Mouse (Mus musculus) stomach, embryonic 14.5 days (tissue): Measurements from ENCODE around the gene Exoc3l. TPM values are rescaled to one million over a fixed set of nuclear protein-coding genes. Genes with fewer than 3 reads are reported as not detected.
"Not testable (repeated sequence)": the region's sequence is repeated elsewhere in the genome, so short reads cannot be mapped to it uniquely, and the experiment has no call there.

Experiments used
- ATAC-seq: fragments of 200-750 bp; cut with Nextera tagmentation; 2 replicates; pipeline ENCODE4 v1.8.0; 2017; ENCODE audit warnings: low read depth, moderate TSS enrichment; ENCODE audit not compliant: insufficient number of reproducible peaks, insufficient read depth, low FRiP score
- H3K27ac ChIP-seq: fragments of 300-500 bp; sonication (generic); 2 replicates; pipeline ENCODE4 v1.5.1; 2014; ENCODE audit warnings: mild to moderate bottlenecking, low read length, moderate library complexity, mixed read lengths
- H3K27me3 ChIP-seq: fragments of 300-500 bp; sonication (generic); 2 replicates; pipeline ENCODE4 v1.6.1; 2014; ENCODE audit warnings: low read length, control low read depth, mixed read lengths; ENCODE audit not compliant: control insufficient read depth, insufficient read depth
- H3K36me3 ChIP-seq: fragments of 300-500 bp; sonication (generic); 2 replicates; pipeline ENCODE4 v1.6.1; 2014; ENCODE audit warnings: mild to moderate bottlenecking, control low read depth, low read length, moderate library complexity, mixed read lengths; ENCODE audit not compliant: control insufficient read depth, insufficient read depth
- H3K4me1 ChIP-seq: fragments of 300-500 bp; sonication (generic); 2 replicates; pipeline ENCODE4 v1.6.1; 2014; ENCODE audit warnings: low read length, control low read depth, mixed read lengths; ENCODE audit not compliant: control insufficient read depth, insufficient read depth
- H3K4me2 ChIP-seq: fragments of 300-500 bp; sonication (generic); replicated peaks from 2 replicates; pipeline ENCODE4 v1.6.1; 2014; ENCODE audit warnings: low read depth, low read length, control low read depth
- H3K4me3 ChIP-seq: fragments of 300-500 bp; sonication (generic); 2 replicates; pipeline ENCODE4 v1.5.1; 2014; ENCODE audit warnings: low read depth, low read length, control low read depth
- H3K9ac ChIP-seq: fragments of 300-500 bp; sonication (generic); replicated peaks from 2 replicates; pipeline ENCODE4 v1.6.1; 2014; ENCODE audit warnings: low read depth, mild to moderate bottlenecking, control low read depth, low read length, moderate library complexity, mixed read lengths
- H3K9me3 ChIP-seq: fragments of 300-500 bp; sonication (generic); 2 replicates; pipeline ENCODE4 v1.6.1; 2016; ENCODE audit warnings: low read depth, low read length, control low read depth; ENCODE audit not compliant: control insufficient read depth
- WGBS: fragments of 180-500 bp; shearing (Covaris S2); extraction: QIAGEN DNeasy Blood & Tissue Kit; methylation state at CpG from one replicate; pipeline ENCODE4 v1.1.7; 2014; 5-methylcytosine and 5-hydroxymethylcytosine counted together
- polyA plus RNA-seq: library from polyadenylated mRNA; unstranded; fragments of >200 nt; fragmentation: Nextera tagmentation; extraction: Ambion mirVana; gene quantifications from 2 replicates; pipeline ENCODE4 v1.2.1, GENCODE M21; 2014

Exoc3l gene
- polyA plus RNA-seq, 1 experiment from 2014 or later: 7.9 TPM

GRCm38 (mm10) chr8:105291802-105292201 is 4.1 kb downstream of the Exoc3l start:
- ATAC-seq, H3K4me3 ChIP-seq, H3K36me3 ChIP-seq, H3K9ac ChIP-seq, H3K4me2 ChIP-seq, H3K9me3 ChIP-seq, H3K27me3 ChIP-seq, H3K27ac ChIP-seq: not testable (repeated sequence)
- WGBS: 59% methylated on average over 3 of the region's 3 CpGs
- peaks cover 17% of the 10 kb centered on the region; the same call in 1 of the 2 replicates for H3K4me1 ChIP-seq

DNA sequence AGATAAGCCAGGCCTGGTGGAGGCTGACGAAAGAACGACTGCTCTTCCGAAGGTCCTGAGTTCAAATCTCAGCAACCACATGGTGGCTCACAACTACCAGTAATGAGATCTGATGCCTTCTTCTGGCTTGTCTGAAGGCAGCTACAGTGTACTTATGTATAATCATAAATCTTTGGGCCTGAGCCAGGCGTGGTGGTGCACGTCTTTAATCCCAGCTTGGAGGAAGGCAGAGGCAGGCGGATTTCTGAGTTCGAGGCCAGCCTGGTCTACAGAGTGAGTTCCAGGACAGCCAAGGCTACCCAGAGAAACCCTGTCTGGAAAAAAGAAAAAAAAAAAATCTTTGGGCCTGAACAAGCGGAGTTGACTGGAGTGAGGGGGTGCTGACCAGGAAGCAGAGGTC is 4.5 kb downstream of the Exoc3l start:
- 84% methylated on average over 8 of the region's 8 CpGs for WGBS
- not testable (repeated sequence) for H3K9ac ChIP-seq, H3K36me3 ChIP-seq, ATAC-seq, H3K4me3 ChIP-seq, H3K27ac ChIP-seq, H3K4me2 ChIP-seq, H3K27me3 ChIP-seq, H3K9me3 ChIP-seq
- peaks cover 14% of the 10 kb centered on the region; the same call in 1 of the 2 replicates for H3K4me1 ChIP-seq

DNA sequence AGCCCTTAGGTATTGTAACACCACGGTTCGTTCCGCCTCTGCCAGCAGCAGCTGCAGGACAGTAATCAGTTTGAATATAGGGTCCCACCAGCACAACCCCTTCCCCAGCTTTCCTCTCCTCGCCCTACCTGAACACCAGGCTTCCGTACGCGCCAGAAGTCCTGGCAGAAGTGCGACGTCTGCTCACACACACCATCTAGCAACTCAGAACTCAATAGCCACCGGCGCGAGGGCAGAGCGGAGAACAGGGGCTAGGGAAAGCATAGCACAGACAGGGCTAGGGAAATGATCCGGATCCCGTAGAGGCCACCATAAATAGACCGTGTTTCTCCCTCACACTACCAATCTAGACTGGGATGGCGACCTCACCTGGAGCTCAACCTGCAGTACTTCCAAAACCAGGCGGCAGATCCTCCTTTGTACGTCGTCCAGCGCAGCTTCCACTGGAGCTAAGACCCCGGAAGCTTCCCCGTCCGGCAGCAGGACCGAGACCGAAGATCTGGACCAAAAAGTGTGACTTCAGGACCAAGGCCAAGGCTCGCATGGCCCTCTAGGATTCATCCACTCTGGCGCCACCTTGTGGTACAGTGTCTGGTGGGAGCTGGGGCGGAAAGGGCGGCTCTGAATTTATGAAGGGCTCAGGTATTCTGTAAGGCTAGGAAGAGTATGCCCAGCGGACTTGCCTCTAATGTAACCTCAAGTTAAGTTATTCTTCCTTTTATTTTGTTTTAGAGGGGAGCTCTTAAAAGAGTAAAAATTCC is 5.2 kb downstream of the Exoc3l start:
- H3K9me3 ChIP-seq: no peaks in the 10 kb centered on the region
- 8% methylated on average over 31 of the region's 31 CpGs for WGBS
- no peak overlapping the region for H3K27ac ChIP-seq
- peak overlapping the region; percentile 41; the same call in 1 of the 2 replicates for H3K4me3 ChIP-seq
- ATAC-seq: no peak
- peak overlapping the region; percentile 87; the same call in 1 of the 2 replicates for H3K4me2 ChIP-seq
- H3K27me3 ChIP-seq: 0 out of 2 replicates have a peak, but pooled peaks cover 4% of the 10 kb centered on the region
- no peak overlapping the region for H3K9ac ChIP-seq
- H3K4me1 ChIP-seq: peaks cover 14% of the 10 kb centered on the region; the same call in 1 of the 2 replicates
- no peaks in the 10 kb centered on the region for H3K36me3 ChIP-seq

GRCm38 (mm10) chr8:105289805-105290460 is 6.0 kb downstream of the Exoc3l start, which contains the start of gene 4931428F04Rik:
TSS of gene 4931428F04Rik (minus strand) at chr8:105289864.
- Histone ChIP-seq H3K9me3 (no peaks in the 10 kb centered on the region), H3K4me1 (peaks cover 14% of the 10 kb centered on the region; the same call in 1 of the 2 replicates), H3K4me3 (peak within 1 kb of the TSS; percentile 41), H3K9ac (peak within 1 kb of the TSS; percentile 28; the same call in 1 of the 2 replicates), H3K27me3 (0 out of 2 replicates have a peak, but pooled peaks cover 4% of the 10 kb centered on the region), H3K36me3 (peaks cover 3% of the 10 kb centered on the region; the same call in 1 of the 2 replicates), H3K4me2 (peak within 1 kb of the TSS; percentile 87), H3K27ac (peak within 1 kb of the TSS; percentile 73)
- WGBS: under 1% methylated on average over 41 of the region's 43 CpGs
- ATAC-seq: no peak

- Histone ChIP-seq H3K4me1 (peaks cover 14% of the 10 kb centered on the region; the same call in 1 of the 2 replicates), H3K9ac (peak overlapping the region; percentile 28; the same call in 1 of the 2 replicates), H3K36me3 (peaks cover 4% of the 10 kb centered on the region; the same call in 1 of the 2 replicates), H3K27me3 (0 out of 2 replicates have a peak, but pooled peaks cover 4% of the 10 kb centered on the region), H3K4me2 (peak overlapping the region; percentile 87), H3K4me3 (peak overlapping the region; percentile 41), H3K9me3 (no peaks in the 10 kb centered on the region), H3K27ac (peak overlapping the region; percentile 73)
- peak; percentile 93 for ATAC-seq
- under 1% methylated on average over 53 of the region's 53 CpGs for WGBS
Measured at GRCm38 (mm10) chr8:105288958-105289732, 6.8 kb downstream of the Exoc3l start.

GRCm38 (mm10) chr8:105288231-105288630 is 7.7 kb downstream of the Exoc3l start:
- Histone ChIP-seq H3K27ac (no peak overlapping the region), H3K27me3 (0 out of 2 replicates have a peak, but pooled peaks cover 4% of the 10 kb centered on the region), H3K4me2 (peak overlapping the region; percentile 87), H3K9me3 (no peaks in the 10 kb centered on the region), H3K4me1 (peaks cover 14% of the 10 kb centered on the region; the same call in 1 of the 2 replicates), H3K36me3 (peaks cover 4% of the 10 kb centered on the region; the same call in 1 of the 2 replicates), H3K4me3 (peak overlapping the region; percentile 41; the same call in 1 of the 2 replicates), H3K9ac (no peak overlapping the region)
- 77% methylated on average over 5 of the region's 5 CpGs for WGBS
- no peak for ATAC-seq

DNA sequence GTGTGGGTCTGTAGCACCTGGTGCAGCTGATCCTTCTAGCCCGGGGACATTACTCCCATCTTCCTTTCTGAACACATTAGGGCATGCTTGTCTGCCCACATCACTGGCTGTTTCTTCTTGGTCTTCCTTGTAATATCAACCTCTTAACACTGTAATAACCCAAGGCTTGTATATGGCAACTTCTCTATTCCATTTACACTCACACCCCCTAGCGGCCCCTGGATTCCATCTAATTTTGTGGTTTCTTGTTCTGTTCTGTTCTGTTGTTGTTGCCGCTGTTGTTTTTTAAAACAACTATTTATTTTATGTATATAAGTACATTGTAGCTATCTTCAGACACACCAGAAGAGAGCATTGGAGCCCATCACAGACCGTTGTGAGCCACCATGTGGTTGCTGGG is 9.0 kb downstream of the Exoc3l start:
- Histone ChIP-seq H3K4me3 (no peak overlapping the region), H3K36me3 (peaks cover 4% of the 10 kb centered on the region; the same call in 1 of the 2 replicates), H3K9me3 (no peaks in the 10 kb centered on the region), H3K4me1 (peaks cover 14% of the 10 kb centered on the region; the same call in 1 of the 2 replicates), H3K27ac (no peak overlapping the region), H3K9ac (no peak overlapping the region), H3K4me2 (no peak overlapping the region), H3K27me3 (0 out of 2 replicates have a peak, but pooled peaks cover 4% of the 10 kb centered on the region)
- WGBS: 83% methylated on average over 4 of the region's 4 CpGs
- no peak for ATAC-seq
